Mouse (Mus musculus): ENCODE data around the gene Gm15097.
"Not testable (repeated sequence)": the region's sequence is repeated elsewhere in the genome, so short reads cannot be mapped to it uniquely, and the experiment has no call there.

The Gm15097 gene

DNA sequence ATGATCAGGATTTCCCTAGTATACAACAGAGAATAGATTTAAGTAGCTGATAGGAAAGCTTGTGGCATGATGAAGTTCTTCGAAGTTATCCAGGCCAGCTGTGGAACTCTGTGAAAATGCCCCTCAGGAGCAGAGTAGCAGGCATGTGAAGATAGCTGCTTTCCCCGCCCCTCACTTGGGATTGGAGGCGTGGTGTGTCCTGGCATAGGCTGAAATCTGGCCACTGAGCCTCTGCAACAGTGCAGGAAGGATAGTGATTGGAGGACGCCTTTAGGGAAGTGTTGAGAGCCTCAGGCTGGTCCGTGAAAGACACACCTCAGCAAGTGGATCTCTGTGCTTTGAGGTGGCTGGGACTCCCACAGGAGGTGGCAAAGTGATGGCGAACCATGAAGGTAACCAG, at the start of gene Gm15097:
Gene Gm15097 (plus strand): TSS at position 301 of the 400 bp plus-strand sequence.
- not testable (repeated sequence) for DNase-seq (ENCODE audit: low spot score)

DNA sequence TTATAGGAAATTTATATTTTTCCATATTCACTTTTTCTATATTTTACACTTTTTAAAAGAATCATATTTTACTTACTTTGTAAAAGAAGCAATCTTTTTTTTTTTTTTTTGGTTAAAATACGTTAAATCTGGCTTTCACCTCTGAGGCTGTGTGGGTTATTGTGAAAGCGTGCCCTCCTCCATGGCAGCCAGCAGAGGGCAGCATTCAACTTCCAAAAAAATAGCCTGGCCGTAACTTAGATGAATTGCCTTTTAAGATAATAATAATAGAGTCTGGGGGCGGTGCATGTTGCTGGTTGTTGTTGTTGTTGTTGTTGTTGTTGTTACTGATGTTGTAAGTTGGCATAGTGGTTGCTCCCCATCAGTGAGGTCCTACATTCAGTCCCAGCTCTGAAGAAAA, 21.4 kb upstream of the Gm15097 start:
- DNase-seq (ENCODE audit: low spot score) = peak; percentile 15

GRCm38 (mm10) chrX:149811178-149811577, 26.9 kb downstream of the Gm15097 start:
- DNase-seq (ENCODE audit: low spot score) = not testable (repeated sequence)

Data from layer of hippocampus, adult 9-10 months (tissue).